Mouse (Mus musculus) kidney, adult 2 months (tissue): ENCODE results near the gene Elk4.

ENCODE experiments used
- CTCF ChIP-seq: fragments of 200-500 bp; conservative IDR thresholded peaks from 2 replicates; pipeline ENCODE4 v1.5.1; 2011; ENCODE audit warnings: low read depth, mild to moderate bottlenecking, control low read depth, low read length, moderate library complexity, mixed read lengths; ENCODE audit not compliant: insufficient read depth, insufficient read length
- POLR2A ChIP-seq: fragments of 200-500 bp; IDR thresholded peaks from one replicate; pipeline ENCODE4 v1.6.1; 2011; ENCODE audit warnings: low read depth, low read length, control low read depth

DNA sequence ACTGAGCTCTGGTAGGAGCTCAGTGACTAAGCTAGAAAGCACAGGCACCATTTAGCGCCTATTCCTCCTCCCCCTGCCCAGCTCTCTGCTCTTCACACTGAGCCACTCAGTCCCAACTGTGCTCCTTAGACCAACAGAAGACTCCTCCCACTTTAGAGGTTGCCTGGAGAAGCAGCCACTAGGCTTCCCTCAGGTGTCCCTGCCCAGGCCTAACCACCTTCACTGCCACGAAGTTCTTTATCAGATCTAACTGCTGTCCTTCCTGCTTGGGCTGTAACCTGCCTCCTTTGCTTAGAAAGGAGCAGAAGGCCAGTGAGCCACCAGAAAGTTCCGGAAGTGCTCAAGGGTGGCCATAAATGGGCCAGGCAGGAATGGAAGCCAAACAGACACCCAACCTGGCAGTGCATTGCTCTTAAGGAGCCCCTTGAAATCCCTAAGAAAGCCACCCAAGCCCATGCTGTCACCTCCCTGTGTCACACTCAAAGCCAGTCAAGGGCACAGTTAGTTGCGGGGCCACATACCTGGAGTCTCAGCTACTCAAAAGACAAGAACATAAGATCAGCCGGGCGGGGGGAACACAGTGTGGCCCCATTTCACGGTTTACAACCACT, 47.8 kb downstream of the Elk4 start:
- TF ChIP-seq CTCF (no peak), POLR2A (no peak)
